Mouse (Mus musculus): ENCODE results near the gene Tigd3. TPM values are rescaled to one million over a fixed set of nuclear protein-coding genes. Genes with fewer than 3 reads are reported as not detected.
A peak's percentile ranks its signal among the peaks of the same experiment; 100 is the strongest.

The Tigd3 gene
- polyA plus RNA-seq, 1 experiment from 2014 or later, result 1.5 TPM

DNA sequence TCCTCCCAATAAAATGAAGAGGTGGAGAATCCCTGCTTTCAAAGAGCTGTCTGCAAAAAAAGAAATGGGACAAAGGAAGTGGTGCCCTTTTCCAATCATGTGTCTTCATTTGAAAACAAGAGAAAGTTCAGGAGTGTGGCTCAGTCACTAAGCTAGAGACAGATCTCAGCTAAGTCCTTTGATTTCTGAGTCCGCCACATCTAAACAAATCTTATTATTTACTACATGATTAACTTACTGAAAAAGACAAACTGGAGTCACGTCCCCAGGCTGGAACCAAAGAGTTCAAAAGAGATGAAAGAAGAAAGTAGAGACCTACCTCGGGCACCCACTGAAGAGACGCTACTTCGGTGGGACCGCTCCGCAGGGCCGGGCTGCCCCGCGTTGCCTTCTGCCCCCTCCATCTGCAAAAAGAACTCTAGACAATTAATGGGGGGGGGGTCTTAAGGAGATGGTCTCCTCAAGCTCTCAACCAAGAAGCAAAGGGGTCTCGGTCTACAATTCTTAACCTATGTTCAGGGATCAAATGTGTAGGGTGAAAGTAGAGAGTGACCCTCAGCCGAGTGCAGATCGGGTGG, 19.5 kb downstream of the Tigd3 start:
- Histone ChIP-seq H3K27ac (ENCODE audit: poor library complexity, severe bottlenecking) (peak overlapping the region; percentile 65; the same call in 1 of the 2 replicates), H3K9me3 (replicated peaks) (no peaks in the 10 kb centered on the region), H3K9ac (peak overlapping the region; percentile 93), H3K27me3 (replicated peaks) (no peaks in the 10 kb centered on the region), H3K4me3 (peak overlapping the region; percentile 93), H3K4me2 (peak overlapping the region; percentile 92), H3K4me1 (replicated peaks) (peaks cover 61% of the 10 kb centered on the region), H3K36me3 (peaks cover 21% of the 10 kb centered on the region)
- 9% methylated on average over 13 of the region's 13 CpGs for WGBS
- no peak for ATAC-seq (ENCODE audit: insufficient number of reproducible peaks, low FRiP score)

DNA sequence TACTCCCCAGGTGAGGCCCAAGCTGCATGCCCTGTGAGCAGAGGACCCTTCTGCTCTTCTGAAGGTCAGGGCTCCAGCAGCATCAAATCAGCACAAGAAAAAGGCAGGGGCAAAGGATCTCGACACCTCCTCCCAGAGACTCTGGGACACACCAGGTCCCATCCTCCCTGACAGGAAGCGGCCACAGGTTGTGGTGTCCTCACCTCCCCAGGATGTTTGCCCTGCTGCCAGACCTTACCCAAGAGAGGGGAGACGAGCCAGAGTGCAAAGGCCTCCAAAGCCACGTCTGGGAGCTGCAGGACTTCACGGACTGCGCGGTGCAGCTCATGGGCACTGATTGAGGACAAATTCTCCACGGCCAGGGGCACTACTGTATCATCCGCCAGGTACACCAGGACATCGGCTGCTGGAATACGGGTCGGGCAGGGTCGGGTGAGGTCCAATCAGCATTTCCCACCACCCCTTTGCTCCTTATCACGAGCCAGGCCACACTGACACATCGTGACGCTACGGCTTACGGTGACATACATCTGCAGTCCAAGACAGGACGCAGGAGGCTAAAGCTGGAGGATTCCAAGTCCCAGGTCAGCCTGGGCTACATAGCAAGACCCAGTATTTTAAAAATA, 20.9 kb downstream of the Tigd3 start:
- H3K27me3 ChIP-seq (replicated peaks), result no peaks in the 10 kb centered on the region
- no peak for ATAC-seq (ENCODE audit: insufficient number of reproducible peaks, low FRiP score)
- no peaks in the 10 kb centered on the region for H3K9me3 ChIP-seq (replicated peaks)
- peak overlapping the region; percentile 28; the same call in 1 of the 2 replicates for H3K9ac ChIP-seq
- H3K27ac ChIP-seq (ENCODE audit: poor library complexity, severe bottlenecking), result peak overlapping the region; percentile 87; the same call in 1 of the 2 replicates
- peak overlapping the region; percentile 92; the same call in 1 of the 2 replicates for H3K4me2 ChIP-seq
- H3K4me1 ChIP-seq (replicated peaks), result peaks cover 54% of the 10 kb centered on the region
- H3K36me3 ChIP-seq, result peaks cover 36% of the 10 kb centered on the region
- 65% methylated on average over 19 of the region's 19 CpGs for WGBS
- H3K4me3 ChIP-seq, result no peak overlapping the region

DNA sequence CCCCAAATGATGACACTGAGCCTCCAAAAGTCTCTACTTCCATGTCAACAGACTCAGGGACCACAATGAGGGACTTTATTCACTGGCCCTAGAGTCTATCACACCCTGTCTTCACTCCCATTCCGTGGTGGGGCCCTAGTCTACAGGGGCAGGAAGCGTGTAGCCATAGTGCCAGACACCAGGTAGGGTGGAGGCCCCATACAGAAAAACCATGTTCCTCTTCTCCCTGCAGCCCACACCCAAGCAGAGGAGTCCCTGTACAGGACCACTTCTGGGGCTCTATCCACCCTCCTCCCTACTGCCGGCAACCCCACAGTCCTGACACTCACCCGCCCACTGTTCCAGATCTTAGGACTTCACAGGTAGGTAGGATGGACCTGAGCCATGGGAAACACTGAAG, 21.4 kb downstream of the Tigd3 start:
- peak overlapping the region; percentile 87 for H3K27ac ChIP-seq (ENCODE audit: poor library complexity, severe bottlenecking)
- H3K36me3 ChIP-seq, result peaks cover 41% of the 10 kb centered on the region
- H3K9me3 ChIP-seq (replicated peaks), result no peaks in the 10 kb centered on the region
- 0 out of 2 replicates have a peak overlapping the region, but pooled peaks have one; percentile 92 for H3K4me2 ChIP-seq
- no peak for ATAC-seq (ENCODE audit: insufficient number of reproducible peaks, low FRiP score)
- peak overlapping the region; percentile 28; the same call in 1 of the 2 replicates for H3K9ac ChIP-seq
- H3K4me1 ChIP-seq (replicated peaks), result peaks cover 49% of the 10 kb centered on the region
- H3K27me3 ChIP-seq (replicated peaks), result no peaks in the 10 kb centered on the region
- 83% methylated on average over 4 of the region's 4 CpGs for WGBS
- no peak overlapping the region for H3K4me3 ChIP-seq

DNA sequence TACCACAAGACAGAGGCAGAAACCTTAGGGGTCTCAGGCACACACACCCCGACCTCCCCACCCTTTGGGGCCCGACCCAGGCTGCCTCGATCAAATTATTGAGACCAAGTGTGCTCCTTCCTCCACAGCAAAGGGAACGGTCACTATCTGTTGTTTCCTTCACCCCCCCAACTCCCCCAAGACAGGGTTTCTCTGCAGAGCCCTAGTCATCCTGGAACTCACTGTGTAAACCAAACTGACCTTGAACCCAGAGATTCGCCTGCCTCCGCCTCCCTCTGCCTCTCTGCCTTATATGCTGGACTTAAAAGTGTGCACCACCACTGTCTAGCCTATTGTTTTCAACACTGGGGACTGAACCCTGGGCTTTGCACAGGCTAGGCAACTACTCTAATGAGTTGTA, 22.3 kb downstream of the Tigd3 start:
- no peaks in the 10 kb centered on the region for H3K9me3 ChIP-seq (replicated peaks)
- peaks cover 47% of the 10 kb centered on the region for H3K4me1 ChIP-seq (replicated peaks)
- 34% methylated on average over 6 of the region's 6 CpGs for WGBS
- peaks cover 49% of the 10 kb centered on the region for H3K36me3 ChIP-seq
- peak overlapping the region; percentile 87 for H3K27ac ChIP-seq (ENCODE audit: poor library complexity, severe bottlenecking)
- peak overlapping the region; percentile 56 for H3K4me2 ChIP-seq
- peak overlapping the region; percentile 60 for H3K9ac ChIP-seq
- no peak for ATAC-seq (ENCODE audit: insufficient number of reproducible peaks, low FRiP score)
- H3K27me3 ChIP-seq (replicated peaks), result no peaks in the 10 kb centered on the region
- H3K4me3 ChIP-seq, result 0 out of 2 replicates have a peak overlapping the region, but pooled peaks have one; percentile 9

DNA sequence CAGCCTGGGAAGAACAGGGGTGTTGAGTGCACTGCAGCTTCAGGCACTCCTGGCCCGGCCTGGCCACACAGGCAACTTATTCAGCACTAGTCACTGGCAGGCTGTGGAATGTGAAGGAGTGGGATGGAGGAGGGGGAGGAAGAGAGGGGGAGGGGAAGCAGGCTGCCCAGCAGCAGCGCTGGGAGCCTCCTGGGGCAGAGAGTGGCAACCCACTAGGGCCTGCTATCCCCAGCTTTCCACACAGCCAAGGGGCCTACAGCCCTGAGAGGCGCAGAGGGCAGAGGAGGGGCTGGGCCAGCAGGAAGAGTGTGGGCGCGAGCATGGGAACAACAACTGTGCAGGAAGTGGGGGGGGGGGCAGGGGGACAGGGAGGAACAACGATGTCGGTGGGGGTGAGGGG, 22.7 kb downstream of the Tigd3 start:
- H3K4me2 ChIP-seq, result peak overlapping the region; percentile 56
- peak overlapping the region; percentile 9 for H3K4me3 ChIP-seq
- peak overlapping the region; percentile 60 for H3K9ac ChIP-seq
- peaks cover 54% of the 10 kb centered on the region for H3K36me3 ChIP-seq
- H3K9me3 ChIP-seq (replicated peaks), result no peaks in the 10 kb centered on the region
- WGBS, result 4% methylated on average over 7 of the region's 7 CpGs
- no peaks in the 10 kb centered on the region for H3K27me3 ChIP-seq (replicated peaks)
- peak; percentile 66 for ATAC-seq (ENCODE audit: insufficient number of reproducible peaks, low FRiP score)
- H3K4me1 ChIP-seq (replicated peaks), result peaks cover 47% of the 10 kb centered on the region
- peak overlapping the region; percentile 87 for H3K27ac ChIP-seq (ENCODE audit: poor library complexity, severe bottlenecking)

DNA sequence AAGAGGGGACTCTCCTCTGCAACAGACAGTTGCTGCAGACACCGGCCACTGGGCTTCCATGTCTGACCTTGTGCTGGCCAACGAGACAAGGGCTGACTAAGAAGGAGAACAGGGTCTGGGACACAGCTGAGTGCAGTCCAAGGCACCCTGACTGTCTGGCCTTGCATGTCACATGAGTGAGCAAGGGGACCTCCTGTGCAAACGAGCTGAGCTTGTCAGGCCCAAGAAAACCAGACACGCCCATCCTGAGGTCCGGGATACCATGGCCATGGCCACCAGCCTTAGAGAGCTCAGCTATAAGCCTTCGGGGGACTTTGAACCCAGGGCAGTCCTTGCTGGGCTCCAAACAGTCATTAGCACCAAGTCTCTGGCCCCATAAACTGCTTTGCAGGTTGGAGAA, 25.9 kb downstream of the Tigd3 start:
- H3K36me3 ChIP-seq, result peaks cover 85% of the 10 kb centered on the region
- no peak for ATAC-seq (ENCODE audit: insufficient number of reproducible peaks, low FRiP score)
- no peaks in the 10 kb centered on the region for H3K9me3 ChIP-seq (replicated peaks)
- H3K9ac ChIP-seq, result no peak overlapping the region
- no peak overlapping the region for H3K4me3 ChIP-seq
- H3K27ac ChIP-seq (ENCODE audit: poor library complexity, severe bottlenecking), result no peak overlapping the region
- H3K4me2 ChIP-seq, result no peak overlapping the region
- H3K27me3 ChIP-seq (replicated peaks), result no peaks in the 10 kb centered on the region
- WGBS, result 83% methylated on average over 6 of the region's 6 CpGs
- H3K4me1 ChIP-seq (replicated peaks), result peaks cover 39% of the 10 kb centered on the region

DNA sequence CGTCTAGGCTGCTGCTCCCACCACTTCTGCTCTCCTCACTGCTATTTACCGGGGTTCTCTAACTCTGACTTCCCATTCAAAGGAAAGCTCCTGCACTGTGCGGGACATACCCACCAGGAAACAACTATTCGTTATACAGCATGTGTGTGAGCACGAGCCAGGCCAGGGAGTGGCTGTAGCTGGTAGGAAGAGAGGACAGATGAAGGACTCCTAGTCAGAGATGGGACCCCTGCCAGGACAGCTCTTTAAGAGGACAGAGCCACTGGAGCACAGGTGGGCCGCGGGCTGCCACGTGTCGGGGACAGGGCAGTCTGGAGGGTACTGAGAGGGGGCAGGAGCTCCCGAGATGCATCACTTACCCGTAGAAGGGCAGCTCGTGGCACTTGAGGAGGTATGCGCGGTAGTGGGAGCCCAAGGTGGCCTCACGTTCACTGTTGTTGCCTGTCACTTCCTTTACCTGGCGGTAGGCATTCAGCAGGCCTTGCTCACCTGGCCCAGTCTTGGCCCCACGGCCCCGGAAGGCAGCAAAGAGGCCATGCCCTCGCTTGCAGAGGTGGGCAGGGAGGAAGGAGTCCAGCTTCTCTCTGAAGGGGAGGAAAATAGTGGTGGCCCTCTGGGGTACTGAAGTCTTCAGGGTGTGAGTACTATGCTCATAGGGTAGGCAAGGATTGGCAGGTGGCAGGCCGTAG, 29.1 kb downstream of the Tigd3 start:
- no peak overlapping the region for H3K27ac ChIP-seq (ENCODE audit: poor library complexity, severe bottlenecking)
- WGBS, result 86% methylated on average over 20 of the region's 20 CpGs
- no peak for ATAC-seq (ENCODE audit: insufficient number of reproducible peaks, low FRiP score)

DNA sequence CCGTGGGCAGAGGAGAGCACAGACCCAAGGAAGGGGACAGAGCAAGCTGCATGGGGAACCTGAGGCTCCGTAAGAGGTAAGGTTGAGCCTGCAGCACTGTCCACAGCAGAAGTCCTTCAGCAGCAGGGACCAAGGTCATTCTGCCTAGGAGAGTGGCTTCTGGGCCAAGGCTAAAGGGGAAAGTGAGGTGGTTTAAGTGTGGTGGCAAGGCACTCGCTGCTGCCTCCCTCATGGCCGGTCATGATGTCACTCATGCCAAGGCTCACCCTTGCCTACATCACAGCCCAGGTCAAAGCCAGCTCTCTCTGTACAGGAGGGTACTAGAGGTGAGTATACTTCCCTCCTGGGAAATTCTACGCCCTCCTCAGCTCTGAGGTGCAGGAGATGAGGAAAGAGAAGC, 30.2 kb downstream of the Tigd3 start:
- Histone ChIP-seq H3K4me3 (no peak overlapping the region), H3K27ac (ENCODE audit: poor library complexity, severe bottlenecking) (no peak overlapping the region; the same call in 1 of the 2 replicates), H3K4me2 (no peak overlapping the region), H3K27me3 (replicated peaks) (no peaks in the 10 kb centered on the region), H3K4me1 (replicated peaks) (peaks cover 8% of the 10 kb centered on the region), H3K36me3 (peaks cover 100% of the 10 kb centered on the region), H3K9ac (no peak overlapping the region), H3K9me3 (replicated peaks) (0 out of 2 replicates have a peak, but pooled peaks cover 11% of the 10 kb centered on the region)
- 84% methylated on average over 5 of the region's 5 CpGs for WGBS
- ATAC-seq (ENCODE audit: insufficient number of reproducible peaks, low FRiP score), result no peak; the same call in 1 of the 2 replicates

More for the DNA sequence above, 29.1 kb downstream of the Tigd3 start:
- Histone ChIP-seq H3K36me3 (peaks cover 100% of the 10 kb centered on the region), H3K4me2 (no peak overlapping the region), H3K9ac (no peak overlapping the region), H3K4me3 (no peak overlapping the region), H3K9me3 (replicated peaks) (0 out of 2 replicates have a peak, but pooled peaks cover 11% of the 10 kb centered on the region), H3K27me3 (replicated peaks) (no peaks in the 10 kb centered on the region), H3K4me1 (replicated peaks) (peaks cover 8% of the 10 kb centered on the region)

DNA sequence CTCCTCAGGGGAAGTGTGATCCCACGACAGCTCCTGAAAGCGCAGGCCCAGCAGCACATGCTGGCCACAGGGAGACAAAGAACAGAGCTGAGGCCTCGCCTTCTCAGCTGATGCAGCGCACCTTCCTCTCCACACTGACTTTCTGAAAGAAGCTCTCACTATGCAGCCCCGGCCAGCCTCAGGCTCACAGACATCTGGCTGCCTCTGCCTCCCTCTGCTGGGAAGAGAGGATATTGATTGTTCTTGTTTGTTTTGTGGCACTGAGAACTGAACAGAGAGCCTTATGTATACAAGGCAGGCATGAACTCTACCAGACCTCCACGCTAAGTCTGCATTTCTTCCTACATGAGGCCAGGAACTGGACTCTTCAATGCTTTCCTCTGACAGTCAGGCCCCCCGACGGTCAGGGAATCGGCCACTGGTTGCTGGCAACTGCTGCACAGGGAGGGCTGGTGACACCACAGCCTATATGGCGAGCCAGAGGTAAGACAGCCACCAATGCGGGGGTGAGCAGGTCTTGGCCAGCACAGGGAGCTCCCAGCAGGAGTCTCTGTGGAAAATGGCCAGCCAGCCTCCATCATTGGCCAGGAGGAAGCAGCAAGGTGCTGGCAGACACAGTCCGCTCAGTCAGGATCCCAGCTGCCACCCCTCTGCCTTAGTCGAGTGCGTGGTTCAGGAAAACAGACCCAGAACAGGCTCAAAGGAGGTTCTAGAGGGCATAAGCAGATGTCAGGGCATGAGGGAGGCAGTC, 31.4 kb downstream of the Tigd3 start:
- 0 out of 2 replicates have a peak, but pooled peaks cover 11% of the 10 kb centered on the region for H3K9me3 ChIP-seq (replicated peaks)
- peaks cover 99% of the 10 kb centered on the region for H3K36me3 ChIP-seq
- WGBS, result 94% methylated on average over 14 of the region's 14 CpGs
- no peak overlapping the region for H3K27ac ChIP-seq (ENCODE audit: poor library complexity, severe bottlenecking)
- no peak for ATAC-seq (ENCODE audit: insufficient number of reproducible peaks, low FRiP score)
- peaks cover 8% of the 10 kb centered on the region for H3K4me1 ChIP-seq (replicated peaks)
- no peak overlapping the region for H3K9ac ChIP-seq
- H3K4me3 ChIP-seq, result no peak overlapping the region
- no peaks in the 10 kb centered on the region for H3K27me3 ChIP-seq (replicated peaks)
- no peak overlapping the region for H3K4me2 ChIP-seq

DNA sequence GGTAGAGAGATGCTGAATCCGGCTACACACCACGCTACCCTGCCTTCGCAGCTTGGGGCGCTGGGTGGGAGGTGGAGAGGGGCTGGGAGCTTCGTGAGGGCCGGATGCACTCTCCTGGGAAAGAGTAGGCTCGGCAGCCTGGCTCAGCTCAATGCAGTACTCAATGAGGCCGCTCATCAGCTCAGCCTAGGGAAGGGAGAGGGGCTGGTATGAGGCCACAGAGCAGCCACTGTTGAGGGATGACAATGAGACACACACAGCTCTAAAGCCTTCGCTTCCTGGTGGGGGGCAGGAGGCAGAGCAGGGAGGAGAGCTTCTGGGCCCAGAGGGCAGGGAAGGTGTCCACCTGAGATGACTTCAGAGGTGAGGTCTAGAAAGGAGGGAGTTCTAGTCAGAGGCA, 37.3 kb downstream of the Tigd3 start:
- ATAC-seq (ENCODE audit: insufficient number of reproducible peaks, low FRiP score), result no peak

More for the DNA sequence above, 37.3 kb downstream of the Tigd3 start:
- Histone ChIP-seq H3K36me3 (peaks cover 94% of the 10 kb centered on the region), H3K27ac (ENCODE audit: poor library complexity, severe bottlenecking) (no peak overlapping the region), H3K4me3 (no peak overlapping the region), H3K9ac (no peak overlapping the region), H3K4me2 (no peak overlapping the region), H3K4me1 (replicated peaks) (peaks cover 17% of the 10 kb centered on the region), H3K27me3 (replicated peaks) (no peaks in the 10 kb centered on the region), H3K9me3 (replicated peaks) (no peaks in the 10 kb centered on the region)
- 84% methylated on average over 9 of the region's 9 CpGs for WGBS
